Mouse (Mus musculus) adrenal gland, adult (tissue): ENCODE measurements at regions not wholly inside any gene's neighbourhood (a gene's known extent, or its start where the extent isn't known, plus 50 kb on each side); places are given as distances from the start of the nearest gene placed in this dataset.

Experiments used
- DNase-seq, 2 experiments: peaks; one replicate each; pipeline ENCODE4 v3.0.0; 2022 to 2023; ENCODE audit warnings: low spot score in 1 of 2; ENCODE audit not compliant: inconsistent age in 2 of 2

DNA sequence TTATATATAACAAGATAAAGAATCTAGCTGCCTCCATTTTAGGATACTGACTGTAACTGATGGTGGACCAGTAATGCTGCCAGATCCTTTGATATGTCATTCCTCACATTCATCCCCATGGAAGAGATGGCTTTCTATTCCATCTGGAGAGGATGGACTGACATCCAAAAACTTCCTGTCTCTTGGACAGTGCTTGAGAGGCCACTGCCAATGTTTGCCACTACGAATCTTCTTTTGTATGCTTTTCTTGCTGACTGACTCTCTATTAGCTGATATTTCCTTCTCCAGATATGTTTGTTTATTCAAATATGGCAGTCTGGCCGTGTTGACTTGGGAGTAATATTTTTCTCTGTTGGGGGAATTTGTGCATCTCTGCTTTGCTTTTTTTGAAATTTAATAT is 253.6 kb downstream of the 9330182O14Rik start:
- no peak for DNase-seq

DNA sequence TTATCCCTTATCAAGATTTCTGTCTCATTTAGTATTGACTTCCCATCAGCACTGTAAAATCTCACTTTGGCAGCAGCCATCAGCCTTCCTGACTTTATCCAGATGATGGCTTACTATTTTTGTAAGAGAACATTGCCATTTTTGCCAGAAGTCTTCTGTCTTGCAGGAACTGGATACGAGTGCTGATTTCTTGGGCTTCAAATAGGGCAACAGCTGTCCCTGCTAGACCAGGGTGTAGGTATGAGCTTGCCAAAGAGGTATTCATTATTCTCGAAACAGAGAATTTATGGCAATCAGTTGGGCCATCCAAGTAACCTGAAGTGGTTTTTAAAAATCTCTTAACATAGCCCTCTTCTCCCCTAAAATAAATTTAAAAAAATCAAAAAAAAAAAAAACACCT is 254.6 kb downstream of the 9330182O14Rik start:
- no peak for DNase-seq

DNA sequence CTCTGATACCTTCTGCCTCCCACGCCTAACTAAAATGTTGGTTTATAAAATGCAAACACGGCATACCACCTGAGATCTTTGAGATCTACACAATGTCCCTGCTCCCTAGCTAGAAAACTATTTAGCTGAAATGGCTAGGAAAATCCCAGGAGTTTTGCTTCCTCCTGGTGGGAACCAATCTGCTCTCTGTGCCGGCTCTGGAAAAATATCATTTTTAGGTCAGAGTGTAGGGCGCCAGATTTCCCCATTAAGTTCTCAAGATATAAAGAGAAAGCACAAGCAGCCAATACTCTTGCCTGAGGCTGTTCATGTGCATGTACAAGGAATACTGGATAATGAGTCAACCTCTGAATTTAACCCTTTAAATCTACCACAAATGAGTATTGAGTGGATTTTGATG is 301.0 kb downstream of the 9330182O14Rik start:
- DNase-seq, result no peak

DNA sequence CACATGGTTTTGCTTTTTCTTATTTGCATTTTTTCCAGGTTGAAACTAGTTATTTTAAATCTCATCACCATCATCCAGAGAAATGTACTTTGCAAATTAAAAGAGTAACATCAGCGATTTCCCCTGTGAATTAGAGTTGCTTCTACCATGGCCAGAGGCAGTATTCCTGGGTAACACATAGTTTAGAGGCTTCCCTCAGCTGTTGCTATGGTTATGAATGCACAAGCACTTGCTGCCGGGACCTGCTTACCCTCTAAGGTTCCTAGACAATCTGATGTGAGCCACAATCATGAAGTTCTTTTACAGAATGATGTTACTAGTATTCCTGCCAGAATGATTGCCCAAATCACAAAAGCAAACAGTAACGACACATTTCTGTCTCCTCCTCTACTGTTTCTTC is 302.5 kb downstream of the 9330182O14Rik start:
- DNase-seq, result no peak

DNA sequence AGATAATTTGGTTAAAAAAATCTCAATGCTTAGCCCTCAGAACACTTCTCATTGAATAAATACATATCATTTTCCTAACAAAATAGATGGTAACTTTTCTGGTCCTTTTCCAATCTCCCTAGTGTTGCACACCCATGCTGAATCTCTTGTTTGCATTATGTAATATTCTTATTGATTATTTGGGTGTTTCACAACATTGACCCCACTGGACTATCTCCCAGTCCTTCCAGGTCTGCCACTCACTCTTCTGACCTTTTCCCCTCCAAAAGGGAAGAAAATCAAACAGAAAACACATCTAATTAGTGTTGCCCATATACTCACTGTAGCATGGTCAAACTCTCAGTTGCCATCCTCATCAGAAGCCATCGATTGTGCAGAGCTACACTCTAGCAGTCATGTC is 305.7 kb downstream of the 9330182O14Rik start:
- DNase-seq, result no peak

DNA sequence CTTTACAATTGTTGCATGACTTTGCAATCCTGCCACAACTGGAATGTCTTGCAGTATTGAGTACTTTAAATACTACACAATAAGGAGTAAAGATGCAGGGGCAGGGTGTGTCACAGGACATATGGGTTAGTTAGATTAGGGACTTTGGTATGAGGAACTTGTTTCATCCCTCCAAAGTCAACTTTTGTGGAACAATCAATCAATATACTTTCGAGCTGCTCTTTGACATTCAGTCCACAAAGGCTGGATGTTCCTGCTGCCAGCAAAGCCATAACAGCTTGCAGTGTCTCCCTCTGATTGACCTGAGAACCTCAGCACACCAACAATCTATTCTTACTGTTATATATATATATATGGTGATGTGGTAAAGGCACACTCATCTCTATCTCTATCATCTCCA is 314.5 kb downstream of the 9330182O14Rik start:
- no peak for DNase-seq

DNA sequence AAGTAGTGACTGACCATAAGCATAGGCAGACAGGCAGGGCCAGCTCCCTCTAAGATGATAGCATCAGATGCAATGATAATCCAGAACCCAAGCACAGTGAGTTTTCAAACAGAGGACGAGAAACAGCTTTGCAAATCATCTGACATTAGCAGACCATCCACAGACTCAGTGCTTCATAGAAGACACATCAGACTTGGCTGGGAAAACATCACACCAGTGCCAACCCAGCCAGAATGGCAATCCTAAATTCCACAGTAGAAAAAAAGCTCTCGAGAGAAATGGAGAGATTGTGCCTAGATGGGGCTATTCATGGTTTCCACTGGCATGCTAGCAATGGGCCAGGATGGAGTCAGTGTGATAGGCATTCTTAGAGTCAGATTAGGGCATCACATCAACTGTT is 319.1 kb downstream of the 9330182O14Rik start:
- no peak for DNase-seq

DNA sequence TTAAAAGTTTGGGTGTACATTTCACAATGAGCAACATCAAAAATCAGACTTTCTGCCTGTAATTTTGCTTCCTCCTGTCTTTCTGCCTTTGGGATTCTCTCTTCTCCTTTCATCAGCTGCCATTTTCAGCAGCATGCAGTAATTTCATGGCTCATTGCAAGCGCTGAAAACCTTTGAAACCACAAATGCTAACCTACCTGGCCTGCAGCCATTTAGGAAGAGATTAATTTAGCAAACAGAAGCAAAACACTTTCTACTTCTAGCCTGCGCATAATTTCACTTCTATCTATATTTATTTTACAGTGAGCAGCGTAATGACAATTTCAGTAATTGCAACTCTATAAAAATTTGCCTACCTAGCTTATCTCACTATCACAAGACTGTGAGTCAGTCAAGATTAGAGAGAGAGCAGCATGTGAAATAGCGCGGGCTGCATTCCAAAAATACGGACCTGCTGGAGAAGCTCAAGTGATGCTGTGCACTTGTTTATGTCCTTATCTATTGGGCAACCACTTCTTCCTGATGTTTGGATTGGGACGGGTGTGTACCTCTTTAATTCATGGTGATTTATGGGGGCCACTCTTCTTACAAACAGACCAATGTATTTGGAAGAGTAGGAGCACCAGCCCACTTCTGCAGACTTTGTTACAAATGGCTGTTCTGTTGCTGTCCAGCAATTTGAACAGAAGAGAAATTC is 341.6 kb downstream of the 9330182O14Rik start:
- peak; percentile 6 to 25 for DNase-seq

DNA sequence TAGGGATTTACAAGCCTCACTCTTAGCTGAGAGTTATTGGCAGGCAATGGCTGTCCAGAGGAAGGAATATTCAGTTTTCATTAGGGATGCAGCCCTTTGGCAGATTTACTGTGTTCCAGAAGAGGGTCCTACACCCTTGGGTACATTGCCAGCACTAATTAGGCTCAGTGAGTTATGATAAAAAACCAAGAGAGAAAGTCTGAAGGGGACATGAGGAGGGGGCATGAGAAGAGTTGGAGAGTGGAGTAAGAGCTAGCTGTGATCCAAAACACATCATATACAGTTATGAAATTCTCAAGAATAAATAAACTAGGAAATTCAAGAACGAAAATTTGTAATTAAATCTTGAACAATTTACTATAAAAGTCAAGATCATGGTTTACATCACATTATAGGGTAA is 346.2 kb downstream of the 9330182O14Rik start:
- DNase-seq, result no peak

DNA sequence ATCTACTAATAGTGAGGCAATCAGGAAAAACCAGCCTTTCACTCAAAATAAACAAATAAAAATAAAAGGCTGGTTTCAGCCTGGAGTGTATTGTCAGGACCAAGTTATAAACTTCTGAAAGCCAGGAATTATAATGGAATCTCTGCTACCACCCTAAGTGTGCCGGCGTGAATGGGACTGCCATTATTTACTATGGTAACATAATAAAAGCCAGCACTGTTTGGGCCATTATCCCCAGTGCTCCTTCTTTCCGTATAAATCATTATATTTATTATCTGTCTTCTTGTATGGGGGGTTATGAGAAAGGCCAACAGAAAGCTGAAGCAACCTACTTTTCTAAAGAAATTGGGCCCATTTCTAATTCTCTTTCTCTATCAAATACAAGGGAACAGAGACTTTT is 347.1 kb downstream of the 9330182O14Rik start:
- DNase-seq, result no peak

DNA sequence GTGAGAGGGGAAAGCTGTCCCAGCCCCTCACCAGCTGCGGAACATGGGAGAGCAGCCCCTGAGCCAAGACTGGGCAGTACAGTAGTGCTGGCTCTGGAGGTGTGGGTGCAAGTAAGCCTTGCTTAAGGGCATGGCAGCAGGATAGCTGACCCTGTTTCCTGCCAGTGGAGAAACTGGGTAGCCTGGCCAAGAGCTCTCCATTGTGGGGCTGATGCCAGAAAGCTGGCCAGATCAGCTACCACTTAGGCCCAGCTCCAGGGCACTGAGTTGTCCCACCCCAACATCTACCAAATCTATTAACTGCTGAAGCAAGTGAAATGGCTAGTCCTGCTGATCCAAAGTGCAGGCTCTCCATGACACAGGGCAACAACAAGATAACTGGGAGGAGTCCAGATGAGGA is 351.8 kb downstream of the 9330182O14Rik start:
- no peak for DNase-seq

DNA sequence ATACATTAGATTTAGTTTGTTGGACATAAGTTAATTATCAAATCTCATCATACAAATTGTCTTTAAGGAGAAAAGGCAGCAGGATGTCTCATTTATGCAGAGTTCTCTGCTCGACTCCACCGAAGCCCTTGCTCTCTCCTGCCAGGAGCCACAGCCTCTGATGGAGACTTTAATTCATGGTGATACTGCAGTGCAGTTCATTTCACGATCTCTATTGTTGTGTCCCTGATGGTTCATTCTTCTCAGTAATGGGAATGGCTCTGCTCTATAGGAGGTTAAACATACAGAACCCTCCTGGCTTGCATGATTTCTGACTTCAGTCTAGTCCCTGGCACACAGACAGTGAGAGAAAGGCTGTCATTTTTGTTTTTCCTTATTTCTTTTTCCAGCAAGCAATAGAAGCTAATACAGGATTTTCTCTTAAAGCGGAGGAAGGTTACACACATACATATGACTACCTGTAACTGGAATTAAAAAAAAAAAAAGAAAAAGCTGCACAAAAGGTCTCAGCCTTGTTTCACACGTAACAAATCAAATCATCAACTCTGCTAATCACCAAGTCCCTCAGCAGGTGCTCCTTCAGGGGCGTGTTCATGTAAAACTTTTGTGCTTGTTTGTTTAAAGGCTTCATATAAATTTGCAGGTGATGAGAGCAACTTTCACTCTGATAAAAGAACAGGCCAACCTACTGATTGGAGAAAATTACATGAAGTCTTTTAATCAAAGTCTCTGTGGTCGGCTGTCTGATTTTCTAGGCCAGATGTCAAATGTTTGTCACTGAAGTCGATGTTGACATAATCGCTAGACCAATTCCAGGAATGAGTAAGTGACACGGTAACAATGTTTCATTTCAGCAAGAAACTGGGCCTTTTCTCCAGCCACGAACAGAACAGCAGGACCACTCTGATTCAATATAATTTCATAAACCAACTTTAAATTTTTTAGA is 367.3 kb downstream of the 9330182O14Rik start:
- peak in 1 of 2 experiments; percentile 51 for DNase-seq

DNA sequence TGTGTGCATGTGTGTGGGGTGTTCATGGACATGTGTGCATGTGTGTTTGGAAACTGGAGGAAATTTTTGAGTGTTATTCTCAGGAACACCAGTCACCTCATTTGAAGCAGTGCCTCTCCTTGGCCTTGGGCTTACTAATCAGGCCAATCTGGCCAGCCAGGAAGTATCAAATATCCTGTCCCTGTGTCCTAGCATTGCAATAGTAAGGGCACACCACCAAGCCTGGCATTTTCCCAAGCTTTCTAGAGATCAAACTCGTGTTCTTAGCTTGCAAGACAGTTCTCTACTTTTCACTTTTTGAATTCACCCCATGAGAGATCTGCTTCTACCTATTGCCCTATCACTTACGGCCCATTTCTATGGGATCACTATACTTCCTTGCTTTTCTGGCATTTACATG is 376.7 kb downstream of the 9330182O14Rik start:
- peak in 1 of 2 experiments; percentile 25 for DNase-seq

DNA sequence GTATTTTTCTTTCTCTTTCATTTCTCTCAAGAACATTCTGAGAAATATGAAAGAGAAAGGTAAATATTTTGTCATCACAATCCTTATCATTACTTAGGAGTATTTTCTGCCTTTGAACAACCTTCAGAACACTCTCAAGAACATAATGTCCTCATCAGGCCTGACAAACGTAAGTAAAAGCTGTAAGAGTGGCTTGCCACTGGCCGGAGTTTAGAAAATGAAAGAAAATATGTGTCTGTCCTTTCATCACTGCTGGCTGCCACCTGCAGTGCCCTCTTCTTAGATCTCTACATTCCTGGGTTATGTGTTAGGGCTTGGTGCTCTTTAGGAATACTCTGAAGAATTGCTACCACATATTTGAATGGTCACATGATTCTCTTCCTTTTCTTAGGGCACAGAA is 390.2 kb downstream of the 9330182O14Rik start:
- no peak for DNase-seq

DNA sequence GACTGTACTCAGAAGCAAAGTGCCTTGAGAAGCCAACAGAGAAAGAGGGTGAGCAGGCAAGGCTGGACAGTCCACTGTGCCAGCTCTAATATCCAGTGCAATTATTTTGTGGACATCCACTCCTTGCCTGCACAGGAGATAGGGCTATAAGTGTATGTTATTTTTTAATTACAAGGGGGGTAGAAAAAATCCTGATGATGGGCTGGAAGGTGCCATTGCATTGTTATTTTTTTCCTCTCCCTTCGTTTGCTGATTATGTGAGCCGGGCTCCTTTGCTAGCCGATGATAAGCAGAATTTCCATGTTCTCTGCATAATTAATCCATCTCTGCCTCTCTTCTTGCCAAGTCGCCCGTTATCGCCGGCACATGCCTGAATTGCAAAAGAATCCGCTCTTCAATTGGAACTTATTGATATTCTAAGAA is 399.3 kb downstream of the 9330182O14Rik start:
- no peak for DNase-seq

DNA sequence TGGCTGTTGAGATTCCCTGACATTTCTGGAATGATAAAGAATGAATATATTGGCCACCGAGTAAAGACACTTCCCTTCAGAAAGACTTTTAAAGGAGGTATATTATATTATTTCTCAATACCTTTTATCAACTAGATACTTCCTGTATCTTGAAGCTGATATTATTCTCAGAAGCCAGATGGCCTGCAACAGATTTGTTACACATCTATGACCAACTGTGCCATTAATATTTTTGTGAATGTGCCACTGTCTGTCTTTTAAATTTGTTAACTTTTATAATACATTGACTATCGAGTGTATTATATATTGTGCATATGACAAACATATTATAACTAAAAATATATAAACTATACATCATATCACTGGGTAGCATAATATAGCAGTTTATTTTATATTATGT is 427.5 kb downstream of the 9330182O14Rik start:
- DNase-seq, result no peak

DNA sequence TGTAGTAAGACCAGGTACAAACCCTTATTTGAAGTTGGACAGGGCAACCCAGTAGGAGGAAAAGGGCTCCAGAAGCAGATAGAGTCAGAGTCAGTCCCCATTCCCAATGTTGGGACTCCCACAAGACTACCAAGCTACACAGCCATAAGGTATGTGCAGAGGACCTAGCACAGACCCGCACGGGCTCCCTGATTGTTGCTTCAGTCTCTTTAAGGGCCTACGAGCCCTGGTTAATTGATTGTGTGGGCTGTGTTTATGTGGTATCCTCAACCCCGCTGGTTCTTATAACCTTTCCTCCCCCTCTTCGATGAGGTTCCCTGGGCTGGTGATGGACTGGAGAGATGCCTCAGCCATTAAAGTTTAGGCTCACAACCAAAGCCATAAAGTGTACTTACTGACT is 431.6 kb downstream of the 9330182O14Rik start:
- no peak for DNase-seq

DNA sequence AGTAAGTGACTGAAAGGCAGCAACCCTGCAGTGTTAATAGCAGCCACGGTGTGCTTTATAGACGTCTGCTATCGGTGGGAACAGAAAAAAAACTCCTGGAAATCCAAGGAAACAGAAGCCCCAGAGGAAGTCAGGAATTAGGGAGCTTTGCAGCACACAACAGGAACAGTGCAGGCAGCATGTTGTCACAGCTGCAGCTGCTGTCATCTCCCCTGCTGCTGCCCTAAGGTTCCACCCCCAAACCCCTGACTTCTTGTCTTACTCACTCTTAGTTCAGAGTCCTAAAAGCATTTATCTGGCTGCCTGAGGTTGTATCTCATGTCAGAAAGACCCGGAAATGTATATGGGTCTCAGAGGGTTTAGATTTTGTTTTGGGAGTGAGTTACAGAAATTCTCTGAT is 432.3 kb downstream of the 9330182O14Rik start:
- DNase-seq, result no peak

DNA sequence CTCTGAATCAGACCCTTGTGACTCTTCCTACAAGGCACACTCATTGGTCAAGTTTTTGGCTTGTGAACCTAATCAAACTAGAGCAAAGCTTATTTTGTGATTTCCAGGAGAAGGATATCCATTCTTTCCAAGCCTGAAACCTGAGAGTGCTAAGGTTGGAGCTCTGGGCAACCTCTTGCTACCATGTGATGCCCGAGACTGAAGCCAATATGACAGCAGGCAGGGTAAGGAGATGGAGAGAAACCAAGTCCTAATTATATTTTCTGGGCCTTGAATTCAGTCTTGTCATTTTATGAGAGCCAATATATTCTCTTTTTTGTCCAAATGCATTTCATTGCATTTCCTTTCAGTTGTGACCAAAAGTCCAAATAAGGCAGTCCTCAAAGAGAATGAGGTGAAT is 434.5 kb downstream of the 9330182O14Rik start:
- DNase-seq, result no peak
